Mouse (Mus musculus) C2C12 (cell line): ENCODE data around the gene Usp9x.

Experiments used
- CTCF ChIP-seq: IDR thresholded peaks from one replicate; pipeline ENCODE4 v1.5.1; 2011; ENCODE audit not compliant: control insufficient read depth, insufficient read depth, insufficient read length
- FOSL1 ChIP-seq: IDR thresholded peaks from one replicate; pipeline ENCODE4 v1.8.0; 2011; ENCODE audit warnings: mild to moderate bottlenecking, low read length; ENCODE audit not compliant: poor library complexity, insufficient read depth, severe bottlenecking
- MAX ChIP-seq: IDR thresholded peaks from one replicate; pipeline ENCODE4 v1.6.1; 2011; ENCODE audit warnings: mild to moderate bottlenecking, control low read depth
- MYOD1 ChIP-seq: IDR thresholded peaks from one replicate; pipeline ENCODE4 v1.6.1; 2011; ENCODE audit warnings: low read depth; ENCODE audit not compliant: control insufficient read depth, insufficient read length
- USF1 ChIP-seq: IDR thresholded peaks from one replicate; pipeline ENCODE4 v1.6.1; 2011; ENCODE audit warnings: low read depth, mild to moderate bottlenecking, control low read depth, moderate library complexity

- TF ChIP-seq USF1 = no peak
- TF ChIP-seq CTCF = no peak
- no peak for TF ChIP-seq MYOD1
- TF ChIP-seq FOSL1 = no peak
- no peak for TF ChIP-seq MAX
Measured at GRCm38 (mm10) chrX:13214275-13214674, 143.0 kb downstream of the Usp9x start.
